Mouse (Mus musculus) midbrain, embryonic 12.5 days (tissue): ENCODE results near the gene Mphosph6. TPM values are rescaled to one million over a fixed set of nuclear protein-coding genes. Genes with fewer than 3 reads are reported as not detected.

Experiments used
- ATAC-seq: fragments of 200-750 bp; cut with Nextera tagmentation; 2 replicates; pipeline ENCODE4 v1.8.0; 2017; ENCODE audit warnings: low read depth, moderate TSS enrichment, moderate library complexity; ENCODE audit not compliant: low FRiP score
- H3K27ac ChIP-seq: fragments of 300-500 bp; sonication (generic); replicated peaks from 2 replicates; pipeline ENCODE4 v1.5.1; 2016; ENCODE audit warnings: mild to moderate bottlenecking
- H3K27me3 ChIP-seq: fragments of 300-500 bp; sonication (generic); 2 replicates; pipeline ENCODE4 v1.6.1; 2016; ENCODE audit warnings: mild to moderate bottlenecking
- H3K36me3 ChIP-seq: fragments of 300-500 bp; sonication (generic); 2 replicates; pipeline ENCODE4 v1.6.1; 2016
- H3K4me1 ChIP-seq: fragments of 300-500 bp; sonication (generic); 2 replicates; pipeline ENCODE4 v1.6.1; 2016
- H3K4me2 ChIP-seq: fragments of 300-500 bp; sonication (generic); replicated peaks from 2 replicates; pipeline ENCODE4 v1.6.1; 2016; ENCODE audit warnings: mild to moderate bottlenecking, moderate library complexity
- H3K4me3 ChIP-seq: fragments of 300-500 bp; sonication (generic); 2 replicates; pipeline ENCODE4 v1.5.1; 2016; ENCODE audit warnings: mild to moderate bottlenecking
- H3K9ac ChIP-seq: fragments of 300-500 bp; sonication (generic); replicated peaks from 2 replicates; pipeline ENCODE4 v1.6.1; 2016; ENCODE audit warnings: mild to moderate bottlenecking, moderate library complexity
- H3K9me3 ChIP-seq: fragments of 300-500 bp; sonication (generic); 2 replicates; pipeline ENCODE4 v1.6.1; 2016; ENCODE audit warnings: mild to moderate bottlenecking
- WGBS: fragments of 180-500 bp; shearing (Covaris S2); methylation state at CpG from one replicate; pipeline ENCODE4 v1.1.7; 2016; 5-methylcytosine and 5-hydroxymethylcytosine counted together
- polyA plus RNA-seq: library from polyadenylated mRNA; unstranded; fragments of >200 nt; fragmentation: Nextera tagmentation; extraction: Ambion mirVana; gene quantifications from 2 replicates; pipeline ENCODE4 v1.2.1, GENCODE M21; 2016

Gene Mphosph6
- polyA plus RNA-seq, 1 experiment from 2014 or later, result 46.4 TPM

DNA sequence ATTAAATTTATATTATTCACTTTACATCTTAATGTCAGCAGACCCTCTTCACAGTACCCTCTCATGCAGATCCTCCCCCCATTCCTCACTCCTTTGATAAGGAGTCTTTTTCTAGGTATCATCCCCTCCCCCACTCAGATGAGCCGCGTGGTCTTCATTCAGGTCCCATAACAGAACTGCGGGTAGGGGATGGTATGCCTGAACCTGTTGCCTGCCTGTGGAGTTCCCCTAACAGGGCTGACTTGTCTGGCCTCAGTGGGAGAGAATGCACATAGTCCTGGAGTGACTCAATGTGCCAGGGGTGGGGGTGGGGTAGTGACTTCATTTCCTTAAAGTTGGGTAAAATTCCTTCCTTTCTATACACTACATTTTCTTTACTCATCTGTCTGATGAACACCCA lies 15.3 kb downstream of the Mphosph6 start:
- no peak overlapping the region for H3K4me2 ChIP-seq
- 90% methylated on average over 3 of the region's 3 CpGs for WGBS
- peaks cover 10% of the 10 kb centered on the region; the same call in 1 of the 2 replicates for H3K9me3 ChIP-seq
- peaks cover 41% of the 10 kb centered on the region for H3K36me3 ChIP-seq
- ATAC-seq, result no peak
- H3K27ac ChIP-seq, result no peak overlapping the region
- H3K9ac ChIP-seq, result no peak overlapping the region
- H3K4me1 ChIP-seq, result no peaks in the 10 kb centered on the region
- no peak overlapping the region for H3K4me3 ChIP-seq
- no peaks in the 10 kb centered on the region for H3K27me3 ChIP-seq

DNA sequence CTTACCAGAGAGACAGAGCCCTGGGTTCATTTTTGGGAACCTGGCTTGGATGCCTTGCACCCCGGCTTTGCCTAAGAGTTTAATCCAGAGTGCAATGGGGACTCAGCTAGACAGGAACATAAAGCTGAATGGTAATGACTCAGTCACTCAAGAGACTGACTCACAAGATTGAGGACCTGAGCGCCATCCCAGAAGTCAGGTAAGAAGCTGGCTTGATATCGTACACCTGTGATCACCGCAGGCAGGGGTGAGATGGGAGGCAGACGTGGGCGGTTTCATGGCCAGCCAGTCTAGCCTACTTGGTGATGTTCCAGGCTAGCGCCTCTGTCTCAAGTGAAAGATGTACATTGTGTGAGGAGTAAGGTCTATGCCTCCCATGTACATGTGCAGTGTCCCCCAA lies 18.7 kb downstream of the Mphosph6 start:
- Histone ChIP-seq H3K36me3 (peaks cover 13% of the 10 kb centered on the region), H3K4me1 (no peaks in the 10 kb centered on the region), H3K4me2 (no peak overlapping the region), H3K27ac (no peak overlapping the region), H3K4me3 (no peak overlapping the region), H3K9ac (no peak overlapping the region), H3K9me3 (peaks cover 10% of the 10 kb centered on the region; the same call in 1 of the 2 replicates), H3K27me3 (no peaks in the 10 kb centered on the region)
- no peak for ATAC-seq
- WGBS, result 94% methylated on average over 7 of the region's 7 CpGs

DNA sequence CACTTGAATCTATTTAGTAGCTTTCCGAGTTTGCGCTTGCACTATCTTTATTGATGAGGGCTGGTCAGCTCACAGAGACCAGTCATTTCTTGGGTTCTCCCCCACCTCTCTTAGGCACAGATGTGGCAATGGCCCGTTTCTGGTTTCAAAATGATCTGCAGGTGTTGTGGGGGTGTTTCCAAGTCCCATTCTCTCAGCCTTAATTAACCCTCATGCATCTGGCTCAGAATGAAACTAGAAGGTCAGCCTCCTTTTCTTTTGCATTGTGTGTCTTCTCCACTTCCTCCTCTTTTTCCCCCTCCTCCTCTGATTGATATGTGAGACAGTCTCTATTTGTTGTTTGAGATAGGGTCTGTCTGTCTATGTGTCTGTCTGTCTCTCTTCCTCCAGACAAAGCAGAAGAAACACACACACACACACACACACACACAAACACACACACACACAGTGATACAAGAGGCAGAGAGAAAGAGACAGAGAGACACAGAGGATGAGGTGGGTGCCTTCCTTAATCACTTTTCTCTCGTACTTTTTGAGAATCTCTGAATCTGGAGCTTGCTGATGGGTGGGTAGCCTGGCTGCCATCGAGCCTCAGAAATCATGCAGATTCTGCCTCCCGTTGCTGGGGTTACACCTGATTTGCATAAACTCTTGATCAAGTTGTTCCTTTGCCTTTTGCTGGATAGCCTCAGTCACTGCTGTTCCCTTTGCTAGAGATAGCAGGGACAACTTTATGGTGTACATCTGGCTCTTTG lies 20.2 kb downstream of the Mphosph6 start:
- Histone ChIP-seq H3K9me3 (no peaks in the 10 kb centered on the region), H3K27ac (no peak overlapping the region), H3K4me2 (no peak overlapping the region), H3K4me1 (no peaks in the 10 kb centered on the region), H3K36me3 (no peaks in the 10 kb centered on the region), H3K4me3 (no peak overlapping the region), H3K27me3 (no peaks in the 10 kb centered on the region), H3K9ac (no peak overlapping the region)
- WGBS, result 71% methylated on average over 6 of the region's 6 CpGs
- no peak for ATAC-seq

DNA sequence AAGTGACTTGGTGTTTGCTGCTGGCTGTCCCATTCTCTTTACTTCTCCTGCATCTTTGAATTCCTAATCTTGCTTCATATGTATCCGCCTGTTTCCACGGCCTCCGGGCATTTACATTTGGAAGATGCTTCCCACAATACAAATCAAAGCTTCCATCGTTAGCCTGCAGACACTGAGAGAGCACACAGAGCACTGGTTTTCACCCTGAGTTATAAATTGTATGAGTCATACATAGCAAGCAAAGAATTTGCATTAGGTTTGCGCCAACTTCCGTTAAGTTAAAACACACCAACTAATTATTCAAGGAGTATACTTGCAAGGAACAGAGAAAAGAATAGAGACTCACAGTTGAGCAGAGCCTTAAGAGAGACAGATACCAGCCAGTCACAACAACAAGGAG lies 22.4 kb downstream of the Mphosph6 start:
- Histone ChIP-seq H3K27me3 (no peaks in the 10 kb centered on the region), H3K27ac (no peak overlapping the region), H3K4me3 (no peak overlapping the region), H3K4me1 (no peaks in the 10 kb centered on the region), H3K36me3 (no peaks in the 10 kb centered on the region), H3K9ac (no peak overlapping the region), H3K4me2 (no peak overlapping the region), H3K9me3 (no peaks in the 10 kb centered on the region)
- 86% methylated on average over 6 of the region's 6 CpGs for WGBS
- ATAC-seq, result no peak

DNA sequence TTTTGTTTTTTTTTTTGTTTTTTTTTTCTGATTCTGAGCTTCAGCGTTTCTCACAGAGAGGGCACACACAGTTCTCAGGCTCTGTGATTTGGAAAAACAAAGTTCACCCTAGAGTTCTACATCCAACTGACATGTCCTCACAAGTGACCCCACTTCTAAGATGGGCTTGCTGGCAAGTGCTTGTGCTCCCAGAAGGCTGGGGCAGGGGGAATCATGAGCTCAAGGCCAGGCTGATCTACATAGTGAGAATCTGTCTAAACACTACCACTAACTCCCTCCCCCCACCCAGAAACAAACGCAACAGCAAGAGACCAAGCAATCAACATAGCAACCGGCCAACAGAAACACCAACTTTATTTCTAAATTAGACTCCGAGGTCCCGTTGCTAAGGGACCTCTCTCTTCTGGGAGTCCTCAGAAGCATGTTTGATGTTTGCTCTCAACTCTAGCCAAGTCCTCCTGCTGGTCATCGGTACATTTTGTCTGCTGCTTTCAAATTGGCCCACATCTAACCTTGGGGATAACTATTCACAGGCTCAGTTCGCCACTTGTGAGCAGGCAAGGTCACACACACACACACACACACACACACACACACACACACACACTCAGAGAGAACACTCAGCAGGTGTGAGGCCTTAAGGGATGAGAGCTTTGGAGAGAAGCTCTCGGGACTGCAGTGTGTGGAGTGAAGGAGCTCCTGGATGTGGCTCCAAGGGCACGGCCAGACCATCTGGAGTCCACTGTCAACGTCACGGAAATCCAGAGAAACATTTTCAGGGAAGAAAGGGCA lies 23.0 kb downstream of the Mphosph6 start:
- Histone ChIP-seq H3K4me1 (no peaks in the 10 kb centered on the region), H3K36me3 (no peaks in the 10 kb centered on the region), H3K4me2 (no peak overlapping the region), H3K27me3 (no peaks in the 10 kb centered on the region), H3K9ac (no peak overlapping the region), H3K27ac (no peak overlapping the region), H3K4me3 (no peak overlapping the region), H3K9me3 (no peaks in the 10 kb centered on the region)
- WGBS, result 83% methylated on average over 11 of the region's 11 CpGs
- no peak for ATAC-seq

DNA sequence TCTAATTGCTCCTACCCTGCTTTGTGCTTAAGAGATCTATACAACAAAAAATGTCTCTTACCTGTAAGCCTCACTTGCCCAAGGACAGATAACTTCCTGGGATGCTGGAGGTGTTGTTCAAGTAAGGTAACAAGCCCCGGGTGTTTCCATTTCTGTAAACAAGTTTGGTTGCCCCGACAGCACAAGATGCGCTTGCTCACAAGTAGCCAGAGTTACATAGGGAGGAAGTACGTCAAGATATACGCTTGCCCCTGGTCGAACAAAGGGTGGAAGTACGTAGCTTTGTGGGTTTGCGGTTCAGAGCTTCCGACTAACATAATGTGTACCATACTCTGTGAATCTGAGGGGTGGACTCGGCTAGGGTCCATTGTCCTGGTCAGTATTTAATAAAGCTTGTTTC lies 25.7 kb downstream of the Mphosph6 start:
- ATAC-seq, result no peak

DNA sequence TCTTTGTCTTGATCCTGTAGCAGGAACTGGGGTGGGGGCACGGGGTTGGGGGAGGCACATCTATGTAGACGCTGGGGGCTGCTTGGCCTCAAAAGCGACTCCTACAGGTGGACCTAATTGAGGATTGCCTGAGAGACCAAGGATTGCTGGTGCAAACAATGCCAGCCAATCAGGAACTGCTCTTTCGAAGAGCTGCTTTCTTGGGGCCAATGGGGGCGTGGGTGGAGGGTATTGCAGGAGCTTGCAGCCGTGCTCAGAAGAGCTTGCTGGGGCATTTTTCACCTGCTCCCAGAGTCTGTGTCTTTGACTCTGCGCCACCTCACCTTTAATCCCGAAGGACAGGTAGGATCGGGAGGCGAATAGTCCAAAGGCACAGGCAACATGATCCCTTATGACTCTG lies 26.1 kb downstream of the Mphosph6 start:
- Histone ChIP-seq H3K27ac (no peak overlapping the region), H3K36me3 (no peaks in the 10 kb centered on the region), H3K4me3 (no peak overlapping the region), H3K4me2 (no peak overlapping the region), H3K9ac (no peak overlapping the region), H3K4me1 (no peaks in the 10 kb centered on the region), H3K27me3 (no peaks in the 10 kb centered on the region), H3K9me3 (no peaks in the 10 kb centered on the region)
- ATAC-seq, result no peak
- WGBS, result 40% methylated on average over 10 of the region's 10 CpGs

More for the DNA sequence above, 25.7 kb downstream of the Mphosph6 start:
- no peak overlapping the region for H3K4me2 ChIP-seq
- 88% methylated on average over 10 of the region's 10 CpGs for WGBS
- H3K9ac ChIP-seq, result no peak overlapping the region
- no peaks in the 10 kb centered on the region for H3K9me3 ChIP-seq
- no peak overlapping the region for H3K4me3 ChIP-seq
- no peaks in the 10 kb centered on the region for H3K4me1 ChIP-seq
- no peaks in the 10 kb centered on the region for H3K36me3 ChIP-seq
- H3K27me3 ChIP-seq, result no peaks in the 10 kb centered on the region
- no peak overlapping the region for H3K27ac ChIP-seq

DNA sequence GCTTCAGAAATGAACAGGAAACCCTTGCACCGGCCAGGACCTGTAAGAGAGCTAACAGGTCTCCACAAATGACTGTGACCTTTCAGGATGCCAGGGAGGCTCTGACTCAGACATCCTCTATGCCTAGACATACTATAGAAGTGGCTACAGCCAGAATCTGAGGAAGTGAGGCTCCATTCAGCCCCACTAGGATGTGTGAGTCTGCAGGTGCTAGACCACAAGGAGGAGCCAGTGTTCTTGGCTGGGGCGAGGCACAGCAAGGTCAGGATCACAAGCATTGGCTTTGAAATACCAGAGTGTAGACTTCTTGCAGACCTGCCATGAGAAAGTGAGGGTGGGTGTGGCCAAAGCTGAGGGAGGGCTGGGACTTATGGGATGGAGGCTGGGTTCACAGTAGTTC lies 29.1 kb downstream of the Mphosph6 start:
- Histone ChIP-seq H3K9me3 (no peaks in the 10 kb centered on the region), H3K4me3 (no peak overlapping the region), H3K27me3 (no peaks in the 10 kb centered on the region), H3K36me3 (no peaks in the 10 kb centered on the region), H3K4me1 (no peaks in the 10 kb centered on the region), H3K27ac (no peak overlapping the region), H3K9ac (no peak overlapping the region), H3K4me2 (no peak overlapping the region)
- WGBS, result 51% methylated on average over 2 of the region's 2 CpGs
- ATAC-seq, result no peak

DNA sequence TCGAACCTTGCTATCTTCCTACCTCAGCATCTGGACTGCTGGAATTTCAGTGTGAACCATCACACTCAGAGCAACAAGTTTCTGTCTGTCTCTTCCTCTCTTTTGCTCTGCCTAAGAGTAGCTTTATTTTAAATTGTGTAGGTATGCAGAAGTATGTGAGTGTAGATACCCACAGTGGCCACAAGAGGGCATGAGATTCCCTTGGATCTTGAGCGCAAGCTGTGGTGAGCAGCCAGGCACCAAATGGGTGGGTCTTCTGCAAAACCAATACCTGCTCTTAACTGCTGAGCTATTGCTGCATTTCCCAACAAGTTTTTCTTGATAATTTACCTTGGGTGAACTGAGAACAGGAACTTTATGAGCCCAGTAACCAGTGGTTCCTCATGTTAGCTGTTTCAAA lies 29.6 kb downstream of the Mphosph6 start:
- Histone ChIP-seq H3K27me3 (no peaks in the 10 kb centered on the region), H3K9me3 (no peaks in the 10 kb centered on the region), H3K4me2 (no peak overlapping the region), H3K27ac (no peak overlapping the region), H3K4me1 (no peaks in the 10 kb centered on the region), H3K4me3 (no peak overlapping the region), H3K36me3 (no peaks in the 10 kb centered on the region), H3K9ac (no peak overlapping the region)
- ATAC-seq, result no peak
- 75% methylated on average over 2 of the region's 2 CpGs for WGBS

DNA sequence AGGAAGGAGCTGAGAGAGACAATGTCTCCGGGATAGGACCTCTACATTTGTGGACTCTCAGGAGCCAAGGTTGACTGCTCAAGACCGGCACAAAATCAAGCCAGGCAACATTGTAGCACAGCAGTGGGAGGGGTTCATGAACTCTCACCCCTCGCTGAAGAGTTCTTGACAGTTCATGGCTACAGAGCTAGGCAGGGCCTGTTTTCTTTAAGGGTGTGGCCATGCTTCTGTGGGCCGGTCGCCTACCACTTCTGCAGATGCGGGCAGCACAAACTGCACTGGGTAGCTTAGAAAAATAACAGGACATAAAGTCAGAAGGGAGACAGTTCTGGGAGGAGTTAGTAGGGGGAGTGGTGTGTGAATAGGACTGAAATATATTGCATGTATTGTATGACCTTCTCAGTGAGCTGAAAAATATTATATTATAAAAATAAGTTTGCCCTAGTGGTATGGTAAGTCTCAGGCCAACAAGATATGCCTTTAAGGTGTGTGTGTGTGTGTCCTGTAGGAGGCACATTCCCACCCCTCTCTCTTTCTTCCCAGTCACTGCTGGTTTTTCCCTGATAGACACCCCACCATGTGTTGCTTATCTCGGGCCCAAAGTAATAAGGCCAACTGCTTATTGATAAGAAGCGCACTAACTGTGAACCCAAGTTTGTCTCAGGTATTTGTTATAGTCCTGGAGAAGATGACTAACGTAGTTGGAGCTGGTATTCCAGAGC lies 30.5 kb downstream of the Mphosph6 start:
- Histone ChIP-seq H3K27ac (no peak overlapping the region), H3K4me1 (no peaks in the 10 kb centered on the region), H3K9ac (no peak overlapping the region), H3K4me3 (no peak overlapping the region), H3K27me3 (no peaks in the 10 kb centered on the region), H3K4me2 (no peak overlapping the region), H3K36me3 (no peaks in the 10 kb centered on the region), H3K9me3 (no peaks in the 10 kb centered on the region)
- 87% methylated on average over 9 of the region's 9 CpGs for WGBS
- ATAC-seq, result no peak

DNA sequence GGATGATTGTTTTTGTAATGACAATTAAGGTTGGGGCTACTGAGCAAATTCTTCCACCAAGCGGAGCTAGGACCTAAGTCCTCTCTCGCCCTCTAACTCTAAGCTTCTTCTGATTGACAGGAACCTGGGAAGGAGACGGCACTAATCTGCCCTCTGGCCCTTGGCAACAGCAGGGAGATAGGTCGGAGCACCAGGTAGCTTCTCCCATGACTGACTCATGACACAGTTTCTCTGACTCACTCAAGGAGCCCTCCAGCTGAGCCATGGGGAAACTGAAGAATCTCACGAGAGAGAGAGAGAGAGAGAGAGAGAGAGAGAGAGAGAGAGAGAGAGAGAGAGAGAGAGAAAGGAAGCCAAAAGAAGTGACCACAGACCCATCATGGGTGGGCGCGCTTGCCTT lies 32.8 kb downstream of the Mphosph6 start:
- H3K4me1 ChIP-seq, result no peaks in the 10 kb centered on the region
- H3K9ac ChIP-seq, result no peak overlapping the region
- ATAC-seq, result no peak
- no peak overlapping the region for H3K4me2 ChIP-seq
- no peaks in the 10 kb centered on the region for H3K27me3 ChIP-seq
- H3K9me3 ChIP-seq, result no peaks in the 10 kb centered on the region
- H3K36me3 ChIP-seq, result no peaks in the 10 kb centered on the region
- no peak overlapping the region for H3K4me3 ChIP-seq
- no peak overlapping the region for H3K27ac ChIP-seq
- WGBS, result 65% methylated on average over 7 of the region's 7 CpGs

DNA sequence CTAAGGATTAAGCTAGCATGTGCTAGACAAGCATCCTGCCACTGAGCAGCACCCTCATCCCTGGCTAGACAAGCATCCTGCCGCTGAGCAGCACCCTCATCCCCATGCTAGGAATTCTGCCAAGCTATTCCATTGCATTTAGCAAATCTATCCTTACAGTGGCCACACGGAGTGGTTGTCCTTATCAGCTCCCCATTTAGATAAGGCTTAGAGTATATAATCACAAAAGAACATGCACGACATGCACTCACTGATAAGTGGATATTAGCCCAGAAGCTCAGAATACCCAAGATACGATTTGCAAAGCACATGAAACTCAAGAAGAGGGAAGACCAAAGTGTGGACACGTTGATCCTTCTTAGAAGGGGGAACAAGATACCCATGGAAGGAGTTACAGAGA lies 35.8 kb downstream of the Mphosph6 start:
- Histone ChIP-seq H3K4me1 (no peaks in the 10 kb centered on the region), H3K27ac (no peak overlapping the region), H3K36me3 (no peaks in the 10 kb centered on the region), H3K4me2 (no peak overlapping the region), H3K9ac (no peak overlapping the region), H3K27me3 (no peaks in the 10 kb centered on the region), H3K4me3 (no peak overlapping the region), H3K9me3 (no peaks in the 10 kb centered on the region)
- ATAC-seq, result no peak
- WGBS, result 79% methylated on average over 5 of the region's 5 CpGs
